Mouse (Mus musculus): ENCODE measurements around the gene Maea.

The Maea gene

GRCm38 (mm10) chr5:33357494-33357893 is 22.2 kb downstream of the Maea start:
- DNase-seq (ENCODE audit: low read depth): no peak

GRCm38 (mm10) chr5:33358467-33358866 is 23.2 kb downstream of the Maea start:
- DNase-seq (ENCODE audit: low read depth): no peak

GRCm38 (mm10) chr5:33363263-33363662 is 28.0 kb downstream of the Maea start:
- no peak for DNase-seq (ENCODE audit: low read depth)

- DNase-seq (ENCODE audit: low read depth): no peak
Measured at GRCm38 (mm10) chr5:33368651-33369050, 33.3 kb downstream of the Maea start.

- peak; percentile 21 for DNase-seq (ENCODE audit: low read depth)
Measured at GRCm38 (mm10) chr5:33371137-33371536, 35.8 kb downstream of the Maea start.

GRCm38 (mm10) chr5:33371668-33372067 is 36.4 kb downstream of the Maea start:
- no peak for DNase-seq (ENCODE audit: low read depth)

GRCm38 (mm10) chr5:33372331-33373038 is 37.2 kb downstream of the Maea start:
- DNase-seq (ENCODE audit: low read depth): no peak

GRCm38 (mm10) chr5:33377176-33377575 is 41.9 kb downstream of the Maea start:
- peak; percentile 31 for DNase-seq (ENCODE audit: low read depth)

- DNase-seq (ENCODE audit: low read depth): no peak
Measured at GRCm38 (mm10) chr5:33377801-33378301, 42.5 kb downstream of the Maea start.

GRCm38 (mm10) chr5:33378302-33378854 is 43.1 kb downstream of the Maea start, which contains the start of gene Uvssa:
Uvssa (plus strand) TSS chr5:33378549.
- peak; percentile 100 for DNase-seq (ENCODE audit: low read depth)

- no peak for DNase-seq (ENCODE audit: low read depth)
Measured at GRCm38 (mm10) chr5:33387550-33387949, 52.2 kb downstream of the Maea start.

- DNase-seq (ENCODE audit: low read depth): peak; percentile 78
Measured at GRCm38 (mm10) chr5:33393803-33394202, 58.5 kb downstream of the Maea start.

- no peak for DNase-seq (ENCODE audit: low read depth)
Measured at GRCm38 (mm10) chr5:33395693-33396092, 60.4 kb downstream of the Maea start.

- DNase-seq (ENCODE audit: low read depth): no peak
Measured at GRCm38 (mm10) chr5:33396828-33397227, 61.5 kb downstream of the Maea start.

- no peak for DNase-seq (ENCODE audit: low read depth)
Measured at GRCm38 (mm10) chr5:33400819-33401218, 65.5 kb downstream of the Maea start.

GRCm38 (mm10) chr5:33420313-33420712 is 85.0 kb downstream of the Maea start:
- DNase-seq (ENCODE audit: low read depth): no peak

Measured in induced T-regulatory cell, adult 2 months (primary cell).